Mouse (Mus musculus) stomach, postnatal 0 days (tissue): ENCODE measurements around the gene Gm20458.

ENCODE experiments used
- CTCF ChIP-seq: IDR thresholded peaks from 2 replicates; pipeline ENCODE4 v1.5.1; 2016; ENCODE audit warnings: antibody characterized with exemption, low read depth, mild to moderate bottlenecking, moderate library complexity
- EP300 ChIP-seq: optimal IDR thresholded peaks from 2 replicates; pipeline ENCODE3; 2016; ENCODE audit warnings: antibody characterized with exemption

GRCm38 (mm10) chr2:164486258-164487114 is 25.7 kb downstream of the Gm20458 start:
- TF ChIP-seq CTCF: no peak; the same call in 1 of the 2 replicates
- no peak for TF ChIP-seq EP300
